Mouse (Mus musculus) forebrain, postnatal 0 days (tissue): ENCODE measurements around the gene Cpm. TPM values are rescaled to one million over a fixed set of nuclear protein-coding genes. Genes with fewer than 3 reads are reported as not detected.
"Not testable (repeated sequence)": the region's sequence is repeated elsewhere in the genome, so short reads cannot be mapped to it uniquely, and the experiment has no call there.

ENCODE experiments used
- ATAC-seq: fragments of 200-750 bp; cut with Nextera tagmentation; 2 replicates; pipeline ENCODE4 v1.8.0; 2017; ENCODE audit warnings: mild to moderate bottlenecking, moderate library complexity
- DNase-seq: peaks from one replicate; pipeline ENCODE4 v3.0.0-alpha.2; 2015
- H3K27ac ChIP-seq: fragments of 300-500 bp; sonication (generic); 2 replicates; pipeline ENCODE4 v1.5.1; 2014; ENCODE audit warnings: low read depth, mild to moderate bottlenecking, antibody characterized with exemption, low read length, moderate library complexity, mixed read lengths
- H3K27me3 ChIP-seq: fragments of 300-500 bp; sonication (generic); 2 replicates; pipeline ENCODE4 v1.6.1; 2014; ENCODE audit warnings: mild to moderate bottlenecking, low read length, mixed read lengths; ENCODE audit not compliant: insufficient read depth
- H3K36me3 ChIP-seq: fragments of 300-500 bp; sonication (generic); 2 replicates; pipeline ENCODE4 v1.6.1; 2014; ENCODE audit warnings: mild to moderate bottlenecking, moderate library complexity; ENCODE audit not compliant: insufficient read depth
- H3K4me1 ChIP-seq: fragments of 300-500 bp; sonication (generic); 2 replicates; pipeline ENCODE4 v1.6.1; 2014; ENCODE audit warnings: antibody characterized with exemption; ENCODE audit not compliant: insufficient read depth
- H3K4me2 ChIP-seq: fragments of 300-500 bp; sonication (generic); 2 replicates; pipeline ENCODE4 v1.6.1; 2014; ENCODE audit warnings: low read depth, mild to moderate bottlenecking, moderate library complexity
- H3K4me3 ChIP-seq: fragments of 300-500 bp; sonication (generic); 2 replicates; pipeline ENCODE4 v1.5.1; 2014; ENCODE audit warnings: low read depth, low read length, mixed read lengths
- H3K9ac ChIP-seq: fragments of 300-500 bp; sonication (generic); 2 replicates; pipeline ENCODE4 v1.6.1; 2014; ENCODE audit warnings: mild to moderate bottlenecking
- H3K9me3 ChIP-seq: fragments of 300-500 bp; sonication (generic); 2 replicates; pipeline ENCODE4 v1.6.1; 2016; ENCODE audit warnings: low read length
- CTCF ChIP-seq: sonication (generic); IDR thresholded peaks from 2 replicates; pipeline ENCODE4 v1.5.1; 2016; ENCODE audit warnings: antibody characterized with exemption, control low read depth, low read depth
- WGBS: fragments of 180-500 bp; shearing (Covaris S2); extraction: QIAGEN DNeasy Blood & Tissue Kit; methylation state at CpG from one replicate; pipeline ENCODE4 v1.1.7; 2014; 5-methylcytosine and 5-hydroxymethylcytosine counted together
- polyA plus RNA-seq: library from polyadenylated mRNA; unstranded; fragments of >200 nt; fragmentation: Nextera tagmentation; extraction: Ambion mirVana; gene quantifications from 2 replicates; pipeline ENCODE4 v1.2.1, GENCODE M21; 2015
- total RNA-seq: library from RNA; depleted of rRNA; stranded (reverse); fragments of >200 nt; gene quantifications from 2 replicates; pipeline ENCODE4 v1.2.3, GENCODE M21; 2014

The Cpm gene
- total and polyA plus RNA-seq, 2 experiments from 2014 or later: 3.4 to 7.5 TPM

DNA sequence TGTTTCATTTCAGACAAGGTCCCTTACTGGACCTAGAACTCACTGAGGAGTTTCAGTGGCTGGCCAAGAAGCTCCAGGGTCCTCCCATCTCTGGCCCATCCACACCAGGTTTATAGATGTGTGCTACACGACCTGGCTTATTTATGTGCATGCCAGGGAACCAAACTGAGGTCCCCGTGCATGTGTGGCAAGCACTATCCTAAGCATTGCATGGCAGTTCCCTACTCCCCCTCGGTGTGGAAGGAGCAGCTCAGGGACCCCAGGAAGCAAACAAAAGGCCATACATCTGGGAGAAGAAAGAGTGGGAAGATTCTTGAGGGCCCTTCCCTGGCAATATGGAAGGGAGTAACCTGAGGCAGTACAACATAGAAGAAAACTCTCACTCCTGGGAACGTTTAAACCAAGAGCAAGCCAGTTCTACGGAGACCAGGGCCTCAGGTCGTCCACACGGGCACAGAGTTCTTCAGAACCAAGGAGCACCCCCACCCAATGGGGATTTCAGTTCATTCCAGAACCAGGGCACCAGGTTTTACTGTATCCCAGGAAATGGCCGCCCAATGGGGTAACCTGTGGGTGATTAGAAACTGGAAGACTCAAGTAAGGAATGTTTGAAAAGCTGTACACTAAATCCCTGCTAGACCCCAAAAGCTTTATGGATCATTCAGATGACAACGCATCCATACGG is 30.9 kb upstream of the Cpm start:
- DNase-seq: no peak
- no peaks in the 10 kb centered on the region for H3K4me1 ChIP-seq
- no peak overlapping the region for H3K4me3 ChIP-seq
- no peak for TF ChIP-seq CTCF
- no peaks in the 10 kb centered on the region for H3K9me3 ChIP-seq
- H3K27ac ChIP-seq: no peak overlapping the region
- 88% methylated on average over 10 of the region's 10 CpGs for WGBS
- no peaks in the 10 kb centered on the region for H3K27me3 ChIP-seq
- H3K9ac ChIP-seq: no peak overlapping the region
- ATAC-seq: no peak
- H3K4me2 ChIP-seq: no peak overlapping the region
- no peaks in the 10 kb centered on the region for H3K36me3 ChIP-seq

- 90% methylated on average over 8 of the region's 8 CpGs for WGBS
- H3K36me3 ChIP-seq, H3K4me1 ChIP-seq, H3K27me3 ChIP-seq, H3K27ac ChIP-seq, ATAC-seq, H3K4me2 ChIP-seq, DNase-seq, H3K4me3 ChIP-seq, H3K9ac ChIP-seq, H3K9me3 ChIP-seq: not testable (repeated sequence)
These were observed 30.2 kb upstream of the Cpm start for GRCm38 (mm10) chr10:117598951-117599572.

DNA sequence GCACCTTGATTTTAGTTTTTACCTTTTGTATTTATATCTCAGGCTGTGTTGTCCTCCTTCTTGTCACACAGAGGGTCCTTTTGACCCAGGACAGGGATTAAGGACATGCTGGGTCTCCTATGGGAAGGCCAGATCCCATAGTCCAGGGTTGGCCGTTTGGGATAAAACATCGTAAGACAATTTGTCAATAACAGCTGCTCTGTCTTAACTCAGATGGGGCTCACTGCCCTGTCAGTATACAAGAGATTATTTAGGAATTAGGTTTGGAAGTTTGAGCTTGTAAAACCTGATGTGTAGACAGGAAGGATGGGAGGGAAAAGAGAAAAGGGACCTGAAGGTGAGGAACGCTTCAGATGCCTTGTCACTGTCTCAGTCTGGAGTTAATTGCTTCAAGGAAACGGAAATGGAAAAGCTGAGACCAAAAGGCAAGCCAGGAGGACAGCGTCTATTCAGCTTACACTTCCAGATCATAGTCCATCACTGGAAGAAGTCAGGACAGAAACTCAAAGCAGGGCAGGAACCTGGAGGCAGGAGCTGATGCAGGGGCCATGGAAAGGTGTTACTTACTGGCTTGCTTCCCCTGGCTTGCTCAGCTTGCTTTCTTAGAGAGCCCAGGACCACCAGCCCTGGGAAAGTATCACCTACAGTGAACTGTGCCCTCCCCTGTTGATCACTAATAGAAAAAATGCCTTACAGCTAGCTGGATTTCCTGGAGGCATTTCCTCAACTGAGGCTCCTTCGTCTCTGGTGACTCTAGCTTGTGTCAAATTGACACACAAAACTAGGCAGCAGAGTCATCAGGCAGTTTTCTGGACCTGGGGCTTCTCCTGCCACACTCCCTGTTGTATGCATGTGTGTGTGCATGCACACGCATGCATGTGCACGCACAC is 27.9 kb upstream of the Cpm start:
- Histone ChIP-seq H3K36me3 (no peaks in the 10 kb centered on the region), H3K9ac (no peak overlapping the region), H3K27ac (no peak overlapping the region), H3K9me3 (no peaks in the 10 kb centered on the region), H3K4me1 (no peaks in the 10 kb centered on the region), H3K4me2 (no peak overlapping the region), H3K27me3 (no peaks in the 10 kb centered on the region), H3K4me3 (no peak overlapping the region)
- DNase-seq (no peak), ATAC-seq (no peak)
- WGBS: 81% methylated on average over 8 of the region's 8 CpGs
- TF ChIP-seq CTCF: no peak

- 92% methylated on average over 3 of the region's 3 CpGs for WGBS
These were observed 26.8 kb upstream of the Cpm start for GRCm38 (mm10) chr10:117602325-117603129.

GRCm38 (mm10) chr10:117603130-117603833 is 26.0 kb upstream of the Cpm start:
- Histone ChIP-seq H3K36me3 (no peaks in the 10 kb centered on the region), H3K9me3 (no peaks in the 10 kb centered on the region), H3K4me2 (no peak overlapping the region), H3K4me3 (no peak overlapping the region), H3K9ac (no peak overlapping the region), H3K4me1 (no peaks in the 10 kb centered on the region), H3K27ac (no peak overlapping the region), H3K27me3 (no peaks in the 10 kb centered on the region)
- no peak for DNase-seq
- 83% methylated on average over 8 of the region's 8 CpGs for WGBS
- no peak for TF ChIP-seq CTCF
- no peak for ATAC-seq

More at GRCm38 (mm10) chr10:117602325-117603129, 26.8 kb upstream of the Cpm start:
- H3K9ac ChIP-seq: no peak overlapping the region
- no peaks in the 10 kb centered on the region for H3K9me3 ChIP-seq
- no peak for TF ChIP-seq CTCF
- H3K4me1 ChIP-seq: no peaks in the 10 kb centered on the region
- no peak overlapping the region for H3K4me3 ChIP-seq
- no peak for ATAC-seq
- H3K27ac ChIP-seq: no peak overlapping the region
- H3K36me3 ChIP-seq: no peaks in the 10 kb centered on the region
- DNase-seq: no peak
- H3K4me2 ChIP-seq: no peak overlapping the region
- H3K27me3 ChIP-seq: no peaks in the 10 kb centered on the region
